Mouse (Mus musculus): ENCODE results near the gene Limk2.

Limk2 gene

DNA sequence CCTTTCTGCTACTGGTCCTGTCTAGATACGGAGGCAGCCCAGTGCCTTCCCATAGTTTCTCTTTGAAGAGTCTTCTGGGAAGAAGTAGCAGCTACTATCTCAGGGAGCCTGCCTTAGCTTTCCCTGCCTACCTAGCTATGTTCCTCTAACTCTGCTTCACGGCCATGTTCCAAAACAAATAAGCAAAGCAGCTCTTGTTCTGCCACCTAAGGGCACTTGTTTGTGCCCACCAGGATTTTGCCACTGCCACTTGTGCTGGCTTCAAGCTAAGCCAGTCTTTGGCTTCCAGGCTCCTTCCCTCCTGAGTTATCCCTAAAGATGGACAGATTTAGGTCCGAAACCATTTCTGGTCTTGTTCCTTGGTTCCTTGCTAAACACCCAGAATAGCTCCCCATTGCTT is 3.1 kb upstream of the Limk2 start:
- no peak for DNase-seq (ENCODE audit: low spot score)

- DNase-seq (ENCODE audit: low spot score), result no peak
Observed at GRCm38 (mm10) chr11:3408131-3408996, 625 bp downstream of the Limk2 start.

- DNase-seq (ENCODE audit: low spot score), result no peak
Observed at GRCm38 (mm10) chr11:3404287-3405047, 4.5 kb downstream of the Limk2 start.

DNA sequence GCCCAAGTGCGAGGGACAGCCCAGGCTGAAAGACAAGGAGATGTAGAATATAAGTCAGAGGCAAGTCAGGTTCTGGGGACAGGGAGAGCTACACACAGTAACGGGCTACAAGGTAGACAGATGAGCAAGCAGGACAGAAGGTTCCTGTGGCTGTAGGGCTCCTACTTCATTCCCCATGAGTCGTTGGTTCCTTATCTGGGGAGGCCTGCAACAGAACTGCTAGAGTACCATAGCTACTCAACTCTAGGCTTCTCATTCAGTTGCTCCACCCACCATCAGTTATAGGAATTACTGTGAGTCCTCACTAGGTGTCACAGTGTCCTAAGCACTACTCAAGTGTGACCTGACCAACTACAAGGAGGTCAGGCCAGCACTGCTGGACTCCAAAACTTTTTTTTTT is 6.0 kb downstream of the Limk2 start:
- no peak for DNase-seq (ENCODE audit: low spot score)

DNA sequence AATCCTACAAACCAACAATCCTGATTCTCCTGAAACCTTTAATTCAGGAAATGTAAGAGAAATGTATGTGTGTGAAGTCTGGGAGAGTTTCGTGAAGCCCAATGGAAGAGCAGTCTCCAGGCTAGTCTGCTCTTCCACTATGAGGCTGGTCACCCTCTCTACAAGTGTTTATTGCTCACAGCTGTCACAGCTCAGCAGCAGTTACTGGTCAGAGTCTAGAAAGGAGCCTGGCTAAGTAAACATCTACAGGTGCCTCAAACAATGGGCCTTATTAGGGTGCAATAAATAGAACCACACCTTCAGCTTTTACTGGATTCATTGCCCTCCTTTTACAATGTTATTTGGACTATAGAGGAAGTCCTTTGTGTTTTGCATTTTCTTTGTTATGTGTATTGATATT is 10.7 kb downstream of the Limk2 start:
- no peak for DNase-seq (ENCODE audit: low spot score)

GRCm38 (mm10) chr11:3396562-3396961 is 12.4 kb downstream of the Limk2 start:
- DNase-seq (ENCODE audit: low spot score), result no peak

GRCm38 (mm10) chr11:3396091-3396490 is 12.9 kb downstream of the Limk2 start:
- DNase-seq (ENCODE audit: low spot score), result no peak

- no peak for DNase-seq (ENCODE audit: low spot score)
Observed at GRCm38 (mm10) chr11:3394520-3394919, 14.5 kb downstream of the Limk2 start.

- DNase-seq (ENCODE audit: low spot score), result no peak
Observed at GRCm38 (mm10) chr11:3392526-3392925, 16.5 kb downstream of the Limk2 start.

DNA sequence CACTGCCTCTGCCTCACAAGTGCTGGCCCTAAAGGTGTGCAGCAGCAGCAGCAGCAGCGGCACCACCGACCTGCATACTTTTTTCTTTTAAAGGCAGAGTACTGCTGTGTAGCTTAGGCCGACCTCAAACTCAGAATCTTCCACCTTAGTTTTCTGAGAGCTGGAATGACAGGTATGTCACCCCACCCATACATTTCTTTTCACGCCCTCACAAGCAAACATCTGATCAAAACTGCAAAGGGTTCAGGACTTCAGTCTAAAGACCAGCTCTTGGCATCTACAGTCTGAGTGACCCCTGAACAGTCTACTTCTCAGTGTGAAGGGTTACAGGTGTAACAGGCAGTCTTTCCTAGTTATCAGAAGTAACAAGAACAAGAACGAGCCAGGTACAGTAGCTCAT is 18.2 kb downstream of the Limk2 start:
- DNase-seq (ENCODE audit: low spot score), result no peak

GRCm38 (mm10) chr11:3389996-3390395 is 19.0 kb downstream of the Limk2 start:
- DNase-seq (ENCODE audit: low spot score), result no peak

GRCm38 (mm10) chr11:3387482-3388196 is 21.4 kb downstream of the Limk2 start:
- no peak for DNase-seq (ENCODE audit: low spot score)

DNA sequence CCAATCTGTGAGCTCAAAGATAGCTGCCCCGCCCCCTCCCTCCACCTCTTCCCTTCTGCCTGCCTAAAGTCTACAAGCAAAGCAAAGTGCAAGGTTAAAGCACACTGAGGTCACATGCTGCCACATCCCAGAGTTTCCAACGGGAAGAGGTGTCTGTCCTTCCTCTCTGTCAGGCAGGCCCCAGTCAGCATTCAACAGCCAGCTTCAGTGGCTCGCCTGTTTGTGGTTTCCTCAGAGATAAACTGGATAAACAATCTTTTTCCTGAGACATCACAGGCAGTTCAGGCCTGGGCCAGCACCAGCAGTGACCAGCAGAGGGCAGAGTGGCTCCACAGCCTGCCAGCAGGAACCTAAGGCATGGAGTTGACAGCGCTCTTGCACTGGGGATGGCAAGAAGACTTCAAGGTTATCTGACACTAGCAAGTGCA is 22.0 kb downstream of the Limk2 start:
- DNase-seq (ENCODE audit: low spot score), result peak; percentile 76

GRCm38 (mm10) chr11:3382602-3383594 is 26.1 kb downstream of the Limk2 start:
- DNase-seq (ENCODE audit: low spot score), result no peak

GRCm38 (mm10) chr11:3381148-3381814 is 27.7 kb downstream of the Limk2 start:
- DNase-seq (ENCODE audit: low spot score), result no peak

DNA sequence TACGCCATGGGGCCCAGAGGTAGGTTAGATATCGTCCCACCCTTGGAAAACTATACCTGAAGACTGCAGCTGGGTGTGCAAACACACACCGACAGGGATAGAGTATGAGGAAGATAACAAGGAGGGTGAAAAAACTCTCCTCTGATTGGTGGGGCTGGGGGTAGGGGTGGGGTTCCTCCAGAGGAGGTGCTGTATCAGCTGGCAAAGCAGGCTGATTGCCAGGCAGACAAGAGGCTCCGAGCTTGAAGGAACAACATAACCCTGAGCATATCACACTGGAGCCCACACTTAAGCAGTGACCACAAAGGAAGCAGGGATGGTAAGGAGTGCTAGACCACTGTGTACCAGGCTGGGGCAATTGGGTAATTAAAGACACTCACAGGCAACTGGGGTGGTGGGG is 29.6 kb downstream of the Limk2 start:
- DNase-seq (ENCODE audit: low spot score), result no peak

GRCm38 (mm10) chr11:3374741-3375140 is 34.2 kb downstream of the Limk2 start:
- DNase-seq (ENCODE audit: low spot score), result no peak

GRCm38 (mm10) chr11:3374293-3374645 is 34.7 kb downstream of the Limk2 start:
- DNase-seq (ENCODE audit: low spot score), result no peak

DNA sequence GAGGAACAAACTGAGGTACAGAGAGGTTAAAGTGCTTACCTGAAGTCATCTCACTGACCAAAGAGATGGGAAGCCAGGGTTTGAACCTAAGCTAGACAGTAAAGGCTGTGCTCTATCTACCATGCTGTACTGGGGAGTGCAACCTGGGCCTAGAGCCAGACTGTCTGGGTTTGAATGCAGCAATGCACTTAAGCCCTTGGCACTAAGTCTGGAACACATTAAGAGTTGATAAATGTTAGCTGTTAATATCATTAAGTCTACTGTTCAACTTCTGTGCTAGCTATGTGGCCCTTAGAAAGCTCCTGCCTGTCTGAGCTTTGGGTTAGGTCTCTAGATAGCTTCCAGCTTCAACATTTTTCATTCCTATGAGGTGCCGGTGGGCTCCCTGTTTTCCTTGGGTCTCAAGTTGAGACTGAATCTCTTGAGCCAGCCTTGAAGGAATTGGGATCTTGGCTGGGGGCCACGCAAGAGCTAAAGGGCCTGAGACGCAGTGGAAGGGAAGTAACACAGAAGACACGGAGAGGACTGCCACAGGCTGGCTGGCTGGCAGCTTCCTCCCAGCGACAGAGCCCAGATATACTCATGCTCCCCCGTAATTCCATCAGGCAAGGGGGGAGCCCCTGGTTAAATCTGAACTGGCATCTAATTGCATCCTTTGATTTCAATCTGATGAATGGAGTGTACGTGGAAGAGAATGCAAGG is 35.2 kb downstream of the Limk2 start:
- DNase-seq (ENCODE audit: low spot score), result no peak

GRCm38 (mm10) chr11:3371599-3372295 is 37.2 kb downstream of the Limk2 start:
- no peak for DNase-seq (ENCODE audit: low spot score)
